Mouse (Mus musculus): ENCODE measurements at regions not wholly inside any gene's neighbourhood (a gene's known extent, or its start where the extent isn't known, plus 50 kb on each side); places are given as distances from the start of the nearest gene placed in this dataset.

DNA sequence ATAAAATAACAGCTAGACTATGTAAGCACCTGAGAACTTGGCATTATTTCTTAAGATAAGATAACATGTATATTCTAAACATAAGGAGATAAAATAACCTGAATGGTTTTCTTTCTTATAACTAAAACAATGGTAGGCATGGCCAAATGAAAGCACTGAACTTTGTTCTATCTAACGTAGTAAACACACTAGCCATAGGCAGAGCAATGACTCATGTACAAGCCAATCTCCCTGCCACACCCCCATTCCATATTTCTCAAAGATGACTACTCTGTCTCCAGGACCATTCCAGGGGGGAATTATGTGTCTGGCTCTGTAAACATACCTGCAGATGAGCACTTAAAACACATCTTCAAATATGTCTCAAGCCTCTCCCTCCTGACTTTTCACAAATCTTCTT, 80.6 kb upstream of the Slc7a11 start:
- DNase-seq (ENCODE audit: low read depth), result no peak

DNA sequence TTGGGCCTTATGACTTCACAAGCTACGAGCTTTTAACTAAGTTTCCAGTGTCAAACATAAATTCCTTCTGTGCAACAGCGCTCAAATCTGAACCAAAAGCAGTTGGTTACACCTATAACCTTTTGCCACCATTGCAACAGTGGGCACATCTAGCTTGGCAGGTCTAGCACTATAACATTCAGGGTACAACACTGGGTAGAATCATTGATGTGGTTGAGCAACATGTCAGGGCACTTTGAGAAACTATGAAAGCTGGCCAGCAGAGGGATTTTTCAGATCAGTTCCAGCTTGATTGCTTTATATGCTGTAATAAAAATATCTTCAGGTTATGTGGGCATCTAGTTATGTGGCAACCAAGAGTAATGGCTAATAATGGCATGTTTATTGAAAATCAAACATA, 63.8 kb upstream of the Slc7a11 start:
- DNase-seq (ENCODE audit: low read depth), result no peak
